Mouse (Mus musculus): ENCODE measurements around the gene Rbfox3.

Gene Rbfox3

DNA sequence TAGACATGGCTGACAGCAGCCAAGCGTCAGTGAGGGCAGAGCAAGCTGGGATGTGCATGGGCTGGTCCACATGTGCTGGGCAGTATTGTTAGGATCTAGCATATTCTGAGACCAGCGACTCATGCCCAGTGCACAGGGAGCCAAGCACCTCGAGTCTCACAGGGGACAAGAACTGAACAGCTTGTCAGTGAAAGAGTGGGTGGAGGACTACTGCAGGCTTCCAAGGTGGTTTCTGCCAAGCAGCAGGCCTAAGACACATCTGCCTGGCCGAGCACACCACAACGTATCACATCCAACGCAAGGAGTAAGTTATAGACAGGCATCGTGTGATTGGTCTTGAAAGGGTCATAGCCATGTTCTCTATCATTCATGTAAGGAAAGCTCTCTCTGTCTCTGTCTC lies 235.0 kb downstream of the Rbfox3 start:
- no peak for DNase-seq (ENCODE audit: inconsistent age in 2 of 2, low spot score in 1 of 2)

DNA sequence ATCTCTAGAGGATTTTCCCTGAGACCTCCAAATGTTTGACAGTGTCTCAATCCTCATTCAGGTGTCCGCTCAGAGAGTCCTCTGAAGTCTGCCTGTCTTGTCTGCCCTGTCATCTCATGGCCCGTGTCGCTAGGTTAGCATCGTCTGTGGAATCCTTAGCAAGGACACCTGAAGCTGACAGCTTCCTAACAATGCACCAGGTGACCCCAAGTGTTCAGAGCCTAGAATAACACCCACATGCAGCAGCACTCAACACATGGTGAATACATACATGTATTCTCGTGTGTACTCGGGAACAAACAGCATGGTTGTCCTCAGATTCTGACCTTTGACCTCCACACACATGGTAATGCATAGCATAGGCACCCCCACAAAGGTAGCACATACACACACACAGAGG lies 239.4 kb downstream of the Rbfox3 start:
- no peak for DNase-seq (ENCODE audit: inconsistent age in 2 of 2, low spot score in 1 of 2)

DNA sequence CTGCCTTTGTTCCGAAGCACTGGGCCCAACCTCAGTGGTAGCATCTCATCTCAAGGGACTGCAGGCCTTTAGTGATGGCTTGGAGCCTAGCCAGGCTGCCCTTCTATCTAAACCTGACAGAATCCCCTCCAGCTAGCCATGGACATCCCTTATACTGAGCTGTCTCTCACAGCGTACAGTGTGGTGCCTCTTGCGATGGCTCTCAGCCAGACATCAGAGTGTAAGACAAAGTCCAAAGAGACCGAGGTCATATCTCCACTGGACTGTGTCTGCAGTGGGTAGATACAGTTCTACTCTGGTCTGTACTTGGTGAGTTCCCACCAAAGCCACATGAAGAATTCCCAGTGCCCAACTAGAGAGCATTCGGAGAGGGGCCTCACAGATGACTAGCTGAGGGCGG lies 240.2 kb downstream of the Rbfox3 start:
- DNase-seq (ENCODE audit: inconsistent age in 2 of 2, low spot score in 1 of 2), result no peak

DNA sequence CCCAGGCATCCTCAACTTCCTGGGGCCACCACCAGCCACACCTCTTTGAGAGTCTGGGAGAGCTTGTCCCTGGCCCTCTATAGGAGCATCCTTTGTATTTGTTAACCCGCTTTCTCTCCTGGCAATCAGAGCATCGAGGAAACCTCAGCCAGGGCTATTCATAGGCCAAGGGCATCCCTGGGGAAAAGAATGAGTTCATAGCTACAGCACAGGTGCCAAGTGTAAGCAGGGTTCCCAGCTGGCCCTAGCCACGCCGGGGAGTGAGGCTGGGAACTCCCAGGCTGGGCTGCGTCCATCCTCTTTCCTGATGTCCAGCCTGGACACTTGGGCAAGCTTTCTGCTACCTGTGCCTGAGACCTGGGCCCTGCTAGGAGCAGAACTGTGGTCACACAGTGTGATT lies 241.6 kb downstream of the Rbfox3 start:
- peak in 1 of 2 experiments; percentile 59 for DNase-seq (ENCODE audit: inconsistent age in 2 of 2, low spot score in 1 of 2)

DNA sequence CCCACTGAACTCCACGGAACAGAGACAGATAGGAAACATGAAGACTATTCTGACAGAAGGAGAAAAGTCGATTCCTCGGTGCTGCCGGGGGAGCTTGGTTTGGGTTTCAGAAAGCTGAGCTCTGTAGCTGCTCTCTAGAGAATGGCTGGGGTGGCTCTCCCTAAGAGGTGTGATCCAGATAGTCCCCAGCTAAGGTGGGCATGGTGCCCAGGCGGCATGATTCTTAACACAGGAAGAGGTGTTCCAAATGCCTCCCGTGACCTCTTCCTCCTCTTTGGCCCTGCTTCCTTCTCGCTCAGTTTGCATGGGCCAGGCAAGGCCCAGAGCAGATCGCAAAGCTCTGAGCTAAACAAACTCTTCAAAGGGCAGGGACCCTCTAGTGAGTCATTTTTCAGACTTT lies 243.0 kb downstream of the Rbfox3 start:
- DNase-seq (ENCODE audit: inconsistent age in 2 of 2, low spot score in 1 of 2), result peak in 1 of 2 experiments; percentile 18

DNA sequence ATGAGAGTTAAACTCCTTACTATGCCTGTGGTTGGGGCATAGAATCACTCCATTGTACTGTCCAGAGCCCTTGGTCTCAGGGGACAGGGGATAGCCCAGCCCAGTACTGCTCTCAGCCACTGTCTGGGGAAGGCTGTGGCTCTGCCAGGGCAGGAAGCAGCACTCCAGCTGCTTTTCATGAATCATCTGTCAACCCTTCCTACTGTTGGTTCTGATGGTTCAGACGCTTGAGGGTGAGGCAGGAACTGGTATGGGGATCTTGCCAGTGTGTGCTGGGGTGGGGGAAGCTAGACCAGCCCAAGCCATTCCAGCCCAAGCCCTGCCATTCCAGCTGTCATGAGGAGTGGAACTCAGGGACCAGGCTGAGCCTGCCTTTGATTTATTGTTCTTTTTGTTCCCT lies 243.5 kb downstream of the Rbfox3 start:
- DNase-seq (ENCODE audit: inconsistent age in 2 of 2, low spot score in 1 of 2), result peak; percentile 39 to 51

DNA sequence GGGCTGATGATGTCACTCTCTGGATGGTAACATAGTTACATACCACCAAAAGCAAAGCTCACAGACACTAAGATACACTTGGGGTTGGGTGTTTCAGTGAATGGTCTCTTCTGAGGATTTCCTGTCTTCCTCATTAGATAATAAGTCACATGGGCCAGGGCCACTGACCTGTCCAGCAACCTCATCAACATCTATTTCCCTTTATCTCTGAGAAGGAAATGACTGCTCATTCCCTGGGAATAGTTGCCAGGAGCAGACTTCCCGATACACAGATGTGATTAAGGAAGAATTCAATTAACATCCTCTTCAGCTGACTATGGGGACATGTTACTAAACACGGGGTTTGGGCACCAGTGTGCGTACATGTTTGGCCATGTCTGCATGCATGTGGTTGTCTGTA lies 245.2 kb downstream of the Rbfox3 start:
- peak in 1 of 2 experiments; percentile 42 for DNase-seq (ENCODE audit: inconsistent age in 2 of 2, low spot score in 1 of 2)

DNA sequence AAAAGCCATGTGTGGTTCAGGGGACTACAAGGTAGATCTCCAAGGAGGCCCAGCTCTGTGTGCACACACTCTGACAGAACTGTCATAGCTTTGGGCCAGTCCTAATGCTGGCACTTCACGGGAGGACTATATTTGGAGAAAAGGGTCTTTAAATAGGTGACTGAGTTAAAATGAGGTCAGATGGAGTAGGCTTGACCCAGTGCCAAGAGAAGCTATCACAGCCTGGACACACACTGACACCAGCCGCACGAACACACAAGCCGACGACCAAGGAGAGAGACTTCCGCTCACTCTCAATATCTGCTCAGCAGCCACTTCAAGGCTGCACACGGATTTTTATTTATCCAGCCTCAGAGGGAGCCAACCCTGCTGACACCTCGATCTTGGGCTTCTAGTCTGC lies 248.1 kb downstream of the Rbfox3 start:
- DNase-seq (ENCODE audit: inconsistent age in 2 of 2, low spot score in 1 of 2), result no peak

DNA sequence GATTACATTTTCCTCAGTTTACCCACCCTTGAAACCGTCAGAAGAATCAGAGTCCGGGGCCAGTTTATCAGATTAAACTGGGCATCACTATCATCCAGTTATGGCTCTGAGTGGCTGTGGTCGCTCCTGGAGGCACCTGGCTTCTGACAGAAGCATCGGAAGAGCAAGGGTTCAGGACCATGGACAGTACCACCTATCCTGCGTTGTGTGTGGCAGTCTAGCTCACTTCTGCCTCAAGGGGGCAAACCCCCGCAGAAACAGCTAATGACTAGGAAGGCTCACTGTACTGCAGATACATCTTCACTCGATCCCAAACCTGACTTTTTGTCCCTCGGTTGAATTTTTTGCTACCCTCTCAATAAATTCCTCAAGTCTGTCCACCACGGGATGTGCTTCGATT lies 252.1 kb downstream of the Rbfox3 start:
- peak in 1 of 2 experiments; percentile 28 for DNase-seq (ENCODE audit: inconsistent age in 2 of 2, low spot score in 1 of 2)

DNA sequence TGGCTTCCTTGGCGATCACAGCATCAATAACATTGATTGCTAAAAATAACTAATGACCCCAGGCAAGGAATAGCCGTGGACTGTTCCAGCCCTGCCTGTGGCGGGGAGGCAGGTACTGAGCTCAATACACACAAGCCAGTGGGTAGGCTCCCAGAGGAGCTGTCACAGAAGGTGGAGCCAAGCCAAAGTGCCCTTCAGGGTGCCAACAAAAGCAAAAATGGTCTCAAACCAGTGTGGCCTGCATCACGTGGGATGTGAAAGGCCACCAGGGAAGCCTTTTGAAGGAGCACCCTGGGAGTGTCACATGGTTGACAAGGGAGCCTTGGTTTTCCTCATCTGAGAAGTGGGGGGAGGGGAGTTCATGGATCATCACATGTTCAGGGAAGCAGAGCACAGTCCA lies 255.6 kb downstream of the Rbfox3 start:
- DNase-seq (ENCODE audit: inconsistent age in 2 of 2, low spot score in 1 of 2), result no peak

DNA sequence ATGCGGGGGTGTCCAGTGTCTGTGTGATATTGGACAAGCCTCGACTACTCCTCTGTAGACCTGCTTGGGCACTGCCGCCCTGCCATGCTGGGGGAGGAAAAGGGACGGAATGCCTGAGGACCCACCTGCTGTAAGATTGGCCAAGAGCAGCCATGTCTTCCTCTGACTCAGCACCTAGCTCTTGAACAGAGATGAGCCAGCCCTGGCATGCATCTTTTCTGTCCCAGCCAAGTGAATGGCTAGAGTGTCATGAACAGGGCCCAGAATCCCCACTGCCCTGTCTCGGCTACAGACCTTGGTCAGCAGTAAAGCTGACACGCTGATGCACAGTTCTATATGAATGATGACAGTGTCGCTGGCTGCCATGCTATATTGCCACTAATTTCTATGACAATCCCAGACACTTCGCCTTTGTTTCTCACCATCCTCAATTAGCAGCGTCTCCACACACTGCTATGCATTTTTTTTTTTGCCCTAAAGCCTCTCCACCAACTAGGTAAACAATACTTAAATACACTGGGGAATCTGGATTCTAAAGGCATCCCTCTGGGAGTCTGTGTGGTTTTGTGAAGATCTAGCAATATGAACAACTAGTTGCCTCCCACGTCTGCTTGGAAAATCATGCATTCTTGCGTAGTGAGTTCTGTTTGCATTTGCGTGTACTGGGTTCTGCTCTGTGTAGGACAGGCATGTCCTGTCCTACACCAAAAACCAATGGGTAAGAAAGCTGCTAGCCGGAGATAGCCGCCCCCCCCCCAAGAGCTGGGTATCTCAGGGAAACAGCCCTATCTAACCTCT lies 257.7 kb downstream of the Rbfox3 start:
- no peak for DNase-seq (ENCODE audit: inconsistent age in 2 of 2, low spot score in 1 of 2)

DNA sequence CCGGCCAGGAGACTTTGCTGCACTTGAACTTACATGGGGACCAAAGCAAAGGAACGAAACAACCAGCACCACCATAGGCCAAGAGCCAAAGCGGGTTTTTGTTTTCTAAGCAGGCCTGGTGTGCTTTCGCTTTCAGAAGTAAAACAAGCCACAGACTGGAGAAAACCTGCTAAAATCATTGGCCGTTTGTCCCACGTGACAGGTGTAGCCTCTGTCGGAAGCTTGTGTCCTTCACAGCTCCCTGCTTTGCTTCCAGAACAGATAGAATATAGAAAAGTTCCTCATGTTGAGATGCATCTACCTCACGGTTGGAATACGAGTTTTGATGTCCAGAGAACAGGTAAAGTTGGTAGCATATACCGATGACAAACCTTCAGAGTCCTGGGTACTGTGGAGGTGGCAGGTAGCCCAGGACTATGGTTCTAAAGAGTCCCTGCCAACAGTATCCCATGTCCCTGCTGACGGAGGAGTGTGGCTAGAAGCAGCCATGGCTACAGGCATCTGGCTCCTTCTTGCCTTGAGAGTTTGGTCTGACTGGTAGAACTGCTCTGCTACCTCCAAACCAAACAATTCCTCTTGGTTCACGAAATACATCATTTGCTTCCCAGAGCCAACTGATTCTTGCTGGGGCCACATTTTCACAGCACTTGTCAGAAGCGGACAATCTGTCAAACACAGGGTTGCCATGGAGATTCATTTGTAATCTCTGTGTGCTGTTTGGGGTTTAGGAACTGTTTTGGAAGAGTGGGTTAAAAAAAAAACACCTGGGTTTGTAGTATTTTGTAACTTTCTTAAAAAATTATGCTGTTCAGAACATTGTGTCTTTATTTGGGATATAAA lies 258.8 kb downstream of the Rbfox3 start:
- DNase-seq (ENCODE audit: inconsistent age in 2 of 2, low spot score in 1 of 2), result no peak

DNA sequence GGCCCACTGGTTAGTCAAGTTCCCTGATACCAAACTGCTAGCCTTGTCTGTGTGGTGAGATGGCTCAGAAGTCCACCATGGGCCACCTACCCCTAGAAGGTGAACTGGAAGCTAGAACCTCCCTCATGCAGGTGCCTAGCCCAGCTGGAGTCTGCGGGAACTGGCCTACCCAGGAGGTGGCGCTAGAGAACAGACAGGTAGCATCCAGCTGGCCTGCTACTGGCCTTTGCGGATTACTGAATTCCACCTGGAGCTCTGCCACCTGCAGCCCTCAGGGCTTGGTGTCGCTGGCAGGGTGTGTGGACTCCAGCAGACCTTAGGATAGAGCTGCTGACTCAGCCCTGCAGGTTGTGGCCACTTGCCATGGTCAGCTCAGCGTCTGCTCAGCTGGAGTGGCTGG lies 263.0 kb downstream of the Rbfox3 start:
- DNase-seq (ENCODE audit: inconsistent age in 2 of 2, low spot score in 1 of 2), result peak; percentile 31 to 74

DNA sequence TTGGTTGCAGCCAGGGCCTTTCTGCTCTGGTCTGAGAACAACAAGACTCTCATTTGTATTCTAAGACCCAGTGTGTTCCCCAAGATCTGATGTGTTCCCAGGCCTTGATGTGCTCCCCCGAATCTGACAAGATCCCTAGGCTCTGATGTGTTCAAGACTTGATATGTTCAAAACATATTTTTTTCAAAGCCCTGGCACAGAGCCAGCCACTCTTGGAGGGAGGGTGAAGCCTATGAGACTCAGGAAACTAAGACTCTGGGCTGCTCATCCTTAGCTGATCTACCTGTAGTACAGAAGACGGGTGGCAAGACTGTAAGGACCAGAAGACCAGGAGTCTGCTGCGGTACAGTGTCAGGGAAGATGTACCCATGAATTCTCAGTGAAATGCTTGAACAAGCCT lies 264.5 kb downstream of the Rbfox3 start:
- DNase-seq (ENCODE audit: inconsistent age in 2 of 2, low spot score in 1 of 2), result no peak

DNA sequence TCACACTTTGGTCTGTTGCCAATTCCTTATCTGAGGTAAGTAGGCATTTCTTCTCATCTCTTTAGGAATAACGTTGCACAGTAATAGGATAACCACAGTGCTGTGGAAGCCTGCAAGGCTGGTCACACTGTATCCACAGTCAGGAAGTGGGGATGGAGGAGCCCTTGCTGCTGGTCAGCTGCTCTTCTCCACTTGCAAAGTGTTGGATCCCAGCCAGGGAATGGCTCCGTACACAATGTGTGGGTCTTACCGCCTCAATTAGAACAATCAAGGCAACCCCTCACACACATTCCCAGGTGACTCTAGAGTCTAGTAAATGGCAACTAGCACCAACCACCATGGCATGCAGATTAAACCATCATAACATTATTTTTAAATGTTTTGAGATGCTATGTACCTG lies 266.2 kb downstream of the Rbfox3 start:
- no peak for DNase-seq (ENCODE audit: inconsistent age in 2 of 2, low spot score in 1 of 2)

DNA sequence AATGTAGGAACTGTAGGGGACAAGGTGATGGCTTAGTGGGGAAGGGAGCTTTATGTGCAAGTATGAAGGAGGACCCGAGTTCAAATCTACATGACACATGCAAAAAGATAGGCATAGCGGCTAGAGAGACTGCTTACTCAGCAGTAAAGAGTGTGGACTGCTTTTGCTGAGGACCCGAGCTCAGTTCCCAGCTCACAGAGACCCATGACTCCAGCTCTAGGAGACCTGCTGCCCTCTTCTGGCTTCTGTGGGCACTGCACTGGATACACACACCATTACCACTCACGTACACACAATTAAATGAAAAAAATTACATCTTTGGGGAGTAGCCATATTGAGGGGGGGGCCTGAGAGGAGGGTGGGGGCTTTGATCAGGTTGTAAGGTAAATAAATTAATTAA lies 270.7 kb downstream of the Rbfox3 start:
- no peak for DNase-seq (ENCODE audit: inconsistent age in 2 of 2, low spot score in 1 of 2)

DNA sequence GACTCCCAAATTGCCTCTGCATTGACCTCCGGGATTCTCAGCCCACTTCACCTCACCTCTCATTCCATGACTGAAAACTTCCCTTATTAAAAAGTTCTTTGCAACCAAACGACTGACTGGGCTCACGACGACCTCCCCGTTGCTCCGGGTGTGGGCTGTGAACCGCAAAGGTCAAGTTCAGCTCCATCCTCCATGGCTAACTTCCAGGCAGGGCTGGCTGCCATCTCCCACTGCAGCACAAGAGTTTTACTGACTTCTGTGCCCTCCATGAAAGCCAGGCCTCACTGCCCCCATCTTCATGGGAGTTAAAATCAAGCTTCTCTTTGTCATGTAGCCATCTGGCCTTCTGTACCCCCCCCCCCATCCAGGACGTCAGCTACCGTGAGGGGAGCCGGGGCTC lies 273.7 kb downstream of the Rbfox3 start:
- no peak for DNase-seq (ENCODE audit: inconsistent age in 2 of 2, low spot score in 1 of 2)

DNA sequence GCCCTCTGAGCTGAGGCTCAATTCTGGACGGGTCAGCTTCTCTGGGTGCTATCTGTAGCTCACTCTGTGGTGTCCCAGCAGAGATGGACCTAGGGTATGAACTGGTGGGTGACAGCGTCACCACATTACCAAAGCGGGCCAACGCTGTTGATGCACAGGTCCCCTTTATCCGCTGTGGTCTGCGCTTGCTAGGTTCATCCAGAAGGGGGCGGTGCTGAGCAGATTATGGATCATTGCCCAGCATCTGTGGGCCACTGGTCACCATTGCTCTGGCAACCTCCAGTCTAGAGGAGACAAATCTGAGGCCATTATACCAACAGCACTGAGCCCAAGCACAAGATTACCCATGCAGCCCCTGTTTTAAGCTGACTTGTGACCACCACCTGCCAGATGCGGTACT lies 276.8 kb downstream of the Rbfox3 start:
- peak; percentile 8 to 58 for DNase-seq (ENCODE audit: inconsistent age in 2 of 2, low spot score in 1 of 2)

DNA sequence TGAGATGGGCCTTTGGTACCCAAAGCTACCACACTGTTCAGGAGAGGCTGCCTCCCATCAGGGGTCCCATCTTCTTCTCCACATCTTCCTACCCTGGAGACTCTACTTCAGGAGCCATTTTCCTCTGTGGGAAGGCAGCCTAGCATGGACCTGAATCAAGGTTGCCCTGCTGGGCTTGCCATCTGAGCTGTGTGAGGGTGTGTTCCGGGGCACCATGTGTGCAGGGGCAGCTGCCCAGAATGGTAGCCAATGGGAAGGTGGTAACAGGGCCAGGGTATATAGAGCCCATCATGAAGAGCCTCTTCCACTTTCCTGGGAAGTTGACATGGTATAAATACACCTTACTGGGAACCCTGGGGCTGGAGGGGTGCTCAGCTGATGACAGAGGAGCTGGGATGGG lies 281.7 kb downstream of the Rbfox3 start:
- no peak for DNase-seq (ENCODE audit: inconsistent age in 2 of 2, low spot score in 1 of 2)

DNA sequence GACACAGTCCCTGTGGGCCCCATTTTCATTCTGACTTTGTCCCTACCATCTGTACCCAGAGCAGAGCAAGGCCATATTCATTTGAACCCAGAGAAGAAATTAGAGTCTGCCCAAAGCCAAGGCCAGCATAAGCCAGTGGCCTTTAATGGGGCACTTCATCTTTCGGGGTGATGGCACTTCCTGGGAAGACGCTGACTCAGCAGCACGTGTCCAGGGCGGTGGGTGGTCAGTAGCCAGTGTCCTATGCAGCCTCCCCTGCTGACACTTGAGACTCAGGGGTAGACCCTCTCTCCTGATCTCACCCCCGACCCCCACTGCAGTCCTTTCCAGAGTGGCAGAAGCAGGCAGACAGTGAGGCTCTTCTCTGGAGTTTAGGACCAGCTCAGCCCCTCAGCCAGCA lies 283.9 kb downstream of the Rbfox3 start:
- peak; percentile 8 to 45 for DNase-seq (ENCODE audit: inconsistent age in 2 of 2, low spot score in 1 of 2)

DNA sequence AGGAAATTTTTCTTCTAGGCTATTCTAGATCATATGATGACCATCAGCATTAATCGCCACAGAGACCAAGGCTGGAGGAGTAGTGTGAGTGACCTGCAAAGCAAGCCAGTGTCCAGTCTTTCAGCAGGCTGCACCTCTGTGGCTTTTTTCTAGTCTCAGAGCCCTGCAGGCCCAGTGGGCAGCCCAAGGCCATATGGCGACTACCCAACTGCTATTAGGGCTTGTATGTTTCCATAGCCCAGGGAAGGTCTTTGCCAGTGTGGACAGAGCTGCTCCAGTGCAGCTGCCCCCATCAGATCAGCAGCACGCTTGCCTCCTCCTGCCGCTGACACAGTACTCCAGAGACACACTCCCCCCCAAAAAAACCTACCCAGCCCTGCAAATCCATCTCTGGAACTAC lies 290.5 kb downstream of the Rbfox3 start:
- no peak for DNase-seq (ENCODE audit: inconsistent age in 2 of 2, low spot score in 1 of 2)

DNA sequence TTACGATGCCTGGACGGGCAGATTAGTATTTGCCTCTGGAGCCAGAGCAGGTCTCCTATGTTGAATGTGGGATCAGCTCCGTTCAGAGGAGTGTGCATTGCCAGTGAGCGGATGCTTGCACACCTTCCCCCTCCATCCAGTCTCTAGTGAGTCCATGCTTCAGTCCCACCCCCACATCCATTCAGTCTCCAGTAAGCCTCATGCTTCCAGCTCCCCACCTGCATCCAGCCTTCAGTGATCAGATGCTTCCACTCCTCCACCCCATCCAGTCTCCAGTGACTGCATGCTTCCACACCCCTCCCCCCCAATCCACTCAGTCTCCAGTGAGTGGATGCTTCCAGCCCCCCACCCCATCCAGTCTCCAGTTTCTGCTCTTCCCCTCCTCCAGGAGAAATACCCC lies 297.3 kb downstream of the Rbfox3 start:
- DNase-seq (ENCODE audit: inconsistent age in 2 of 2, low spot score in 1 of 2), result no peak

All from adrenal gland, adult (tissue).